ENCODE assay signal across 21 mouse cellular contexts in genomic region chr7:29154018-29154720, GRCm38 (mm10). TPM values are rescaled to one million over a fixed set of nuclear protein-coding genes. Genes with fewer than 3 reads are reported as not detected.
DNase-seq lines count a peak whose midpoint lies in the region; ATAC-seq and TF ChIP-seq lines count a peak whose summit lies in the region.
"Had no signal": no experiment of that assay in that cellular context is flagged by ENCODE, and none has a peak within 500 bp of the region (broad histone marks: within the 10 kb centered on the region; RNA-seq: fewer than 3 reads in every experiment).

No protein-coding gene starts in this region.

- H3K27ac ChIP-seq in gastrocnemius, adult 2 months = no peak overlapping the region
- no peak overlapping the region for H3K27ac ChIP-seq in midbrain, postnatal 0 days (ENCODE audit: low read depth, low read length)
- H3K27ac ChIP-seq in midbrain, embryonic 13.5 days = no peak overlapping the region
- H3K27ac ChIP-seq in ES-E14 (ENCODE audit: insufficient read depth, low read depth, low read length, poor library complexity, severe bottlenecking) = no peak overlapping the region
- no peak overlapping the region for H3K27ac ChIP-seq in hindbrain, embryonic 16.5 days (ENCODE audit: low read depth, low read length)
- H3K27ac ChIP-seq: intestine, embryonic 15.5 days; midbrain, embryonic 10.5 days had no signal

- intact Hi-C loops in gastrocnemius, adult 2 months (cut with DNase I) = no loop called here

- in situ Hi-C loops in ES-E14 (cut with MboI; ENCODE audit: low sequenced_read_pairs in 2 of 2, unreplicated experiment in 2 of 2) = no loop called here

- peak; percentile 28; the same call in 1 of the 2 replicates for TF ChIP-seq CTCF in gastrocnemius, adult 2 months (IDR thresholded peaks at IDR 0.05)
- peak; percentile 34; the same call in 1 of the 2 replicates for TF ChIP-seq CTCF in midbrain, postnatal 0 days (IDR thresholded peaks at IDR 0.05)

- no peak overlapping the region for H3K9ac ChIP-seq in midbrain, postnatal 0 days (replicated peaks; ENCODE audit: low read length, poor library complexity, severe bottlenecking)
- H3K9ac ChIP-seq in midbrain, embryonic 13.5 days (replicated peaks) = no peak overlapping the region
- H3K9ac ChIP-seq in ES-E14 (ENCODE audit: insufficient read depth, low read depth, low read length, poor library complexity, severe bottlenecking) = no peak overlapping the region
- H3K9ac ChIP-seq in hindbrain, embryonic 16.5 days (ENCODE audit: low read depth, low read length) = no peak overlapping the region
- H3K9ac ChIP-seq: embryonic facial prominence, embryonic 13.5 days; heart, embryonic 12.5 days; intestine, embryonic 15.5 days had no signal

- H3K4me1 ChIP-seq in midbrain, postnatal 0 days (ENCODE audit: insufficient read depth, low read length) = no peaks in the 10 kb centered on the region
- H3K4me1 ChIP-seq in midbrain, embryonic 13.5 days (replicated peaks) = peaks cover 15% of the 10 kb centered on the region
- H3K4me1 ChIP-seq in ES-E14 (ENCODE audit: control insufficient read depth in 2 of 2, insufficient read depth in 2 of 2, low read length in 2 of 2, poor library complexity in 1 of 2) = peaks cover 3 to 11% of the 10 kb centered on the region in 2 experiments; a peak in 2 of 4 replicates
- H3K4me1 ChIP-seq in hindbrain, embryonic 16.5 days (ENCODE audit: control insufficient read depth, insufficient read depth, low read depth, low read length) = peaks cover 9% of the 10 kb centered on the region

- no peaks in the 10 kb centered on the region for H3K36me3 ChIP-seq in midbrain, postnatal 0 days (ENCODE audit: insufficient read depth, low read length)
- no peaks in the 10 kb centered on the region for H3K36me3 ChIP-seq in midbrain, embryonic 13.5 days
- no peaks in the 10 kb centered on the region for H3K36me3 ChIP-seq in ES-E14 (ENCODE audit: control insufficient read depth, insufficient read depth, low read length, poor library complexity, severe bottlenecking)
- H3K36me3 ChIP-seq in hindbrain, embryonic 16.5 days (ENCODE audit: control insufficient read depth, insufficient read depth, low read length) = no peaks in the 10 kb centered on the region

- H3K4me3 ChIP-seq in gastrocnemius, adult 2 months = no peak overlapping the region
- no peak overlapping the region for H3K4me3 ChIP-seq in midbrain, postnatal 0 days (ENCODE audit: low read depth, low read length)
- no peak overlapping the region for H3K4me3 ChIP-seq in midbrain, embryonic 13.5 days (replicated peaks)
- H3K4me3 ChIP-seq in ES-E14 (ENCODE audit: insufficient read depth in 1 of 2, low read depth in 1 of 2, low read length in 2 of 2, poor library complexity in 1 of 2, severe bottlenecking in 1 of 2) = no peak overlapping the region
- H3K4me3 ChIP-seq in hindbrain, embryonic 16.5 days (ENCODE audit: low read length) = no peak overlapping the region; the same call in 1 of the 2 replicates
- H3K4me3 ChIP-seq: myocyte had no signal

- no peak for ATAC-seq in midbrain, postnatal 0 days (ENCODE audit: low FRiP score)
- ATAC-seq in midbrain, embryonic 13.5 days = no peak
- ATAC-seq in hindbrain, embryonic 16.5 days = no peak
- no peak for ATAC-seq in megakaryocyte-erythroid progenitor cell, adult 5-6 weeks (replicated peaks; ENCODE audit: low FRiP score, low TSS enrichment, poor library complexity, severe bottlenecking)

- H3K9me3 ChIP-seq in midbrain, postnatal 0 days (ENCODE audit: low read length) = no peaks in the 10 kb centered on the region
- no peaks in the 10 kb centered on the region for H3K9me3 ChIP-seq in midbrain, embryonic 13.5 days
- H3K9me3 ChIP-seq in ES-E14 (ENCODE audit: control insufficient read depth, insufficient read depth, low read depth, low read length) = no peaks in the 10 kb centered on the region
- H3K9me3 ChIP-seq in hindbrain, embryonic 16.5 days (ENCODE audit: control insufficient read depth, low read length) = no peaks in the 10 kb centered on the region

- DNase-seq in gastrocnemius, adult 2 months = no peak
- DNase-seq in gastrocnemius, postnatal 4 days (ENCODE audit: low spot score in 2 of 2) = no peak
- DNase-seq in midbrain, postnatal 0 days (ENCODE audit: low spot score) = no peak
- DNase-seq in ES-E14 (ENCODE audit: low read depth, low spot score) = no peak
- peak; percentile 50 for DNase-seq in naive thymus-derived CD4-positive, alpha-beta T cell, adult 2 months (ENCODE audit: low read depth)
- DNase-seq: adrenal gland, adult 8-10 months; gastrocnemius, postnatal 36 days; heart, postnatal 4 days; kidney, postnatal 14 days; layer of hippocampus, adult 9-11 months; lung, postnatal 10 days; spleen, adult 18-20 months had no signal

- no peak overlapping the region for H3K4me2 ChIP-seq in midbrain, postnatal 0 days (ENCODE audit: low read depth, low read length, poor library complexity, severe bottlenecking)
- H3K4me2 ChIP-seq in midbrain, embryonic 13.5 days (replicated peaks) = no peak overlapping the region
- no peak overlapping the region for H3K4me2 ChIP-seq in hindbrain, embryonic 16.5 days (ENCODE audit: low read length)

- H3K27me3 ChIP-seq in midbrain, postnatal 0 days (ENCODE audit: insufficient read depth, low read length) = 0 out of 2 replicates have a peak, but pooled peaks cover 5% of the 10 kb centered on the region
- peaks cover 14% of the 10 kb centered on the region for H3K27me3 ChIP-seq in midbrain, embryonic 13.5 days
- peaks cover 3% of the 10 kb centered on the region; the same call in 1 of the 2 replicates for H3K27me3 ChIP-seq in hindbrain, embryonic 16.5 days (replicated peaks; ENCODE audit: control insufficient read depth, insufficient read depth, low read length)

- WGBS in midbrain, postnatal 0 days = 98% methylated on average over 14 of the region's 14 CpGs
- 96% methylated on average over 14 of the region's 14 CpGs for WGBS in midbrain, embryonic 13.5 days
- WGBS in hindbrain, embryonic 16.5 days = 96% methylated on average over 14 of the region's 14 CpGs

TF ChIP-seq in ES-E14, 5 proteins besides CTCF, POLR2A, EP300 and RAD21 (continues in another document):
- no peak for TF ChIP-seq CHD2 (IDR thresholded peaks at IDR 0.05; ENCODE audit: low read depth, low read length)

RNA-seq across cellular contexts. Expression of gene Fam98c, which starts 1.9 kb away (rescaled TPM):
- 10 to 100 TPM; 10.2 to 11.5 TPM for total RNA-seq in gastrocnemius, adult 2 months (2021)
- 10 to 100 TPM; 12.8 to 13.2 TPM for total RNA-seq in gastrocnemius, postnatal 4 days (2021)
- total RNA-seq in midbrain, postnatal 0 days (2014; rRNA removed) = 27.5 and 32.9 TPM in 2 replicates
- 37.9 and 38.0 TPM in 2 replicates for polyA plus RNA-seq in midbrain, postnatal 0 days (2015; fragmentation: Nextera tagmentation; extraction: Ambion mirVana)
- 17.5 and 18.4 TPM in 2 replicates for polyA plus RNA-seq in midbrain, embryonic 13.5 days (2015; fragmentation: Nextera tagmentation; extraction: Ambion mirVana)
- total RNA-seq in ES-E14 (2012; rRNA removed) = 20.8 and 42.5 TPM in 2 replicates
- polyA plus RNA-seq in hindbrain, embryonic 16.5 days (2015; fragmentation: Nextera tagmentation; extraction: Ambion mirVana) = 34.6 and 44.1 TPM in 2 replicates
- 15.4 and 21.1 TPM in 2 replicates for total RNA-seq in megakaryocyte-erythroid progenitor cell, adult 5-6 weeks (2014; fragmentation: Nextera tagmentation)
- total RNA-seq in megakaryocyte-erythroid progenitor cell, adult 5-6 weeks (2017) = 4.8 and 20.4 TPM in 2 replicates

RNA-seq across cellular contexts. Expression of gene Ggn, which starts 15.8 kb away (rescaled TPM):
- total RNA-seq in gastrocnemius, adult 2 months (2021) = under 1 TPM; 0.14 to 0.20 TPM
- total RNA-seq in gastrocnemius, postnatal 4 days (2021) = under 1 TPM; 0.36 to 0.81 TPM
- total RNA-seq in midbrain, postnatal 0 days (2014; rRNA removed) = 0.49 and 1.3 TPM in 2 replicates
- polyA plus RNA-seq in midbrain, postnatal 0 days (2015; fragmentation: Nextera tagmentation; extraction: Ambion mirVana) = 0.35 and 0.69 TPM in 2 replicates
- 0.54 and 0.93 TPM in 2 replicates for polyA plus RNA-seq in midbrain, embryonic 13.5 days (2015; fragmentation: Nextera tagmentation; extraction: Ambion mirVana)
- total RNA-seq in ES-E14 (2012; rRNA removed) = 0.67 and 1.2 TPM in 2 replicates
- polyA plus RNA-seq in hindbrain, embryonic 16.5 days (2015; fragmentation: Nextera tagmentation; extraction: Ambion mirVana) = 0.36 and 0.81 TPM in 2 replicates
- total RNA-seq in megakaryocyte-erythroid progenitor cell, adult 5-6 weeks (2014; fragmentation: Nextera tagmentation) = not detected in 2 replicates
- 0.30 TPM in 1 of 2 replicates, not detected in the other for total RNA-seq in megakaryocyte-erythroid progenitor cell, adult 5-6 weeks (2017)
- total RNA-seq: liver, adult 2 months had no signal

RNA-seq across cellular contexts. Expression of gene Spred3, which starts 16.0 kb away (rescaled TPM):
- 1 to 10 TPM; 1.0 to 1.6 TPM for total RNA-seq in gastrocnemius, adult 2 months (2021)
- total RNA-seq in gastrocnemius, postnatal 4 days (2021) = 1 to 10 TPM; 2.9 to 3.3 TPM
- 33.3 and 35.0 TPM in 2 replicates for total RNA-seq in midbrain, postnatal 0 days (2014; rRNA removed)
- 10.4 and 13.1 TPM in 2 replicates for polyA plus RNA-seq in midbrain, postnatal 0 days (2015; fragmentation: Nextera tagmentation; extraction: Ambion mirVana)
- polyA plus RNA-seq in midbrain, embryonic 13.5 days (2015; fragmentation: Nextera tagmentation; extraction: Ambion mirVana) = 9.4 and 9.9 TPM in 2 replicates
- 5.1 and 6.2 TPM in 2 replicates for total RNA-seq in ES-E14 (2012; rRNA removed)
- polyA plus RNA-seq in hindbrain, embryonic 16.5 days (2015; fragmentation: Nextera tagmentation; extraction: Ambion mirVana) = 8.4 and 10.4 TPM in 2 replicates
- 0.42 and 2.2 TPM in 2 replicates for total RNA-seq in megakaryocyte-erythroid progenitor cell, adult 5-6 weeks (2014; fragmentation: Nextera tagmentation)
- total RNA-seq in megakaryocyte-erythroid progenitor cell, adult 5-6 weeks (2017) = 0.99 and 1.8 TPM in 2 replicates

RNA-seq across cellular contexts. Expression of gene Rasgrp4, which starts 19.5 kb away (rescaled TPM):
- total RNA-seq in gastrocnemius, adult 2 months (2021) = under 1 TPM; 0.61 to 0.84 TPM
- total RNA-seq in gastrocnemius, postnatal 4 days (2021) = 1 to 10 TPM; 2.3 to 3.0 TPM
- total RNA-seq in midbrain, postnatal 0 days (2014; rRNA removed) = 0.80 and 2.2 TPM in 2 replicates
- 0.79 and 1.1 TPM in 2 replicates for polyA plus RNA-seq in midbrain, postnatal 0 days (2015; fragmentation: Nextera tagmentation; extraction: Ambion mirVana)
- 0.40 and 0.50 TPM in 2 replicates for polyA plus RNA-seq in midbrain, embryonic 13.5 days (2015; fragmentation: Nextera tagmentation; extraction: Ambion mirVana)
- 5.6 and 5.9 TPM in 2 replicates for total RNA-seq in ES-E14 (2012; rRNA removed)
- 0.82 and 1.2 TPM in 2 replicates for polyA plus RNA-seq in hindbrain, embryonic 16.5 days (2015; fragmentation: Nextera tagmentation; extraction: Ambion mirVana)
- total RNA-seq in megakaryocyte-erythroid progenitor cell, adult 5-6 weeks (2014; fragmentation: Nextera tagmentation) = not detected in 2 replicates
- total RNA-seq in megakaryocyte-erythroid progenitor cell, adult 5-6 weeks (2017) = 0.66 TPM in 1 of 2 replicates, not detected in the other

RNA-seq across cellular contexts. Expression of gene Psmd8, which starts 26.3 kb away (rescaled TPM):
- 100 to 1,000 TPM; 142 to 228 TPM for total RNA-seq in gastrocnemius, adult 2 months (2021)
- 100 to 1,000 TPM; 174 to 187 TPM for total RNA-seq in gastrocnemius, postnatal 4 days (2021)
- 289 and 329 TPM in 2 replicates for total RNA-seq in midbrain, postnatal 0 days (2014; rRNA removed)
- 286 and 292 TPM in 2 replicates for polyA plus RNA-seq in midbrain, postnatal 0 days (2015; fragmentation: Nextera tagmentation; extraction: Ambion mirVana)
- polyA plus RNA-seq in midbrain, embryonic 13.5 days (2015; fragmentation: Nextera tagmentation; extraction: Ambion mirVana) = 314 and 315 TPM in 2 replicates
- 209 and 211 TPM in 2 replicates for total RNA-seq in ES-E14 (2012; rRNA removed)
- polyA plus RNA-seq in hindbrain, embryonic 16.5 days (2015; fragmentation: Nextera tagmentation; extraction: Ambion mirVana) = 278 and 284 TPM in 2 replicates
- total RNA-seq in megakaryocyte-erythroid progenitor cell, adult 5-6 weeks (2014; fragmentation: Nextera tagmentation) = 159 and 187 TPM in 2 replicates
- 154 and 158 TPM in 2 replicates for total RNA-seq in megakaryocyte-erythroid progenitor cell, adult 5-6 weeks (2017)
